Mouse (Mus musculus) midbrain, postnatal 0 days (tissue): ENCODE data around the gene Lmbr1. TPM values are rescaled to one million over a fixed set of nuclear protein-coding genes. Genes with fewer than 3 reads are reported as not detected.
"Not testable (repeated sequence)": the region's sequence is repeated elsewhere in the genome, so short reads cannot be mapped to it uniquely, and the experiment has no call there.

Experiments
- ATAC-seq: fragments of 200-750 bp; cut with Nextera tagmentation; 2 replicates; pipeline ENCODE4 v1.8.0; 2017; ENCODE audit warnings: moderate number of reproducible peaks, mild to moderate bottlenecking, moderate TSS enrichment, moderate library complexity; ENCODE audit not compliant: low FRiP score
- DNase-seq: peaks from one replicate; pipeline ENCODE4 v3.0.0-alpha.2; 2015; ENCODE audit warnings: low spot score
- H3K27ac ChIP-seq: fragments of 300-500 bp; sonication (generic); 2 replicates; pipeline ENCODE4 v1.5.1; 2014; ENCODE audit warnings: low read depth, mild to moderate bottlenecking, low read length, mixed read lengths
- H3K27me3 ChIP-seq: fragments of 300-500 bp; sonication (generic); 2 replicates; pipeline ENCODE4 v1.6.1; 2014; ENCODE audit warnings: low read length, control low read depth, mixed read lengths; ENCODE audit not compliant: insufficient read depth
- H3K36me3 ChIP-seq: fragments of 300-500 bp; sonication (generic); 2 replicates; pipeline ENCODE4 v1.6.1; 2014; ENCODE audit warnings: low read length, control low read depth, mixed read lengths; ENCODE audit not compliant: insufficient read depth
- H3K4me1 ChIP-seq: fragments of 300-500 bp; sonication (generic); 2 replicates; pipeline ENCODE4 v1.6.1; 2014; ENCODE audit warnings: mild to moderate bottlenecking, control low read depth, antibody characterized with exemption, low read length, mixed read lengths; ENCODE audit not compliant: insufficient read depth
- H3K4me2 ChIP-seq: fragments of 300-500 bp; sonication (generic); 2 replicates; pipeline ENCODE4 v1.6.1; 2014; ENCODE audit warnings: low read depth, mild to moderate bottlenecking, low read length, mixed read lengths; ENCODE audit not compliant: poor library complexity, severe bottlenecking
- H3K4me3 ChIP-seq: fragments of 300-500 bp; sonication (generic); 2 replicates; pipeline ENCODE4 v1.5.1; 2014; ENCODE audit warnings: low read depth, mild to moderate bottlenecking, low read length, moderate library complexity
- H3K9ac ChIP-seq: fragments of 300-500 bp; sonication (generic); replicated peaks from 2 replicates; pipeline ENCODE4 v1.6.1; 2014; ENCODE audit warnings: mild to moderate bottlenecking, low read length, moderate library complexity, mixed read lengths; ENCODE audit not compliant: poor library complexity, severe bottlenecking
- H3K9me3 ChIP-seq: fragments of 300-500 bp; sonication (generic); 2 replicates; pipeline ENCODE4 v1.6.1; 2016; ENCODE audit warnings: low read length, control low read depth
- CTCF ChIP-seq: IDR thresholded peaks from 2 replicates; pipeline ENCODE4 v1.5.1; 2016; ENCODE audit warnings: antibody characterized with exemption, mild to moderate bottlenecking
- WGBS: fragments of 180-500 bp; shearing (Covaris S2); extraction: QIAGEN DNeasy Blood & Tissue Kit; methylation state at CpG from one replicate; pipeline ENCODE4 v1.1.7; 2014; 5-methylcytosine and 5-hydroxymethylcytosine counted together
- polyA plus RNA-seq: library from polyadenylated mRNA; unstranded; fragments of >200 nt; fragmentation: Nextera tagmentation; extraction: Ambion mirVana; gene quantifications from 2 replicates; pipeline ENCODE4 v1.2.1, GENCODE M21; 2015
- total RNA-seq: library from RNA; depleted of rRNA; stranded (reverse); fragments of >200 nt; gene quantifications from 2 replicates; pipeline ENCODE4 v1.2.3, GENCODE M21; 2014; rRNA removed

Lmbr1 gene
- total RNA-seq (32.3 and 39.5 TPM in 2 replicates), polyA plus RNA-seq (44.0 and 45.4 TPM in 2 replicates)

DNA sequence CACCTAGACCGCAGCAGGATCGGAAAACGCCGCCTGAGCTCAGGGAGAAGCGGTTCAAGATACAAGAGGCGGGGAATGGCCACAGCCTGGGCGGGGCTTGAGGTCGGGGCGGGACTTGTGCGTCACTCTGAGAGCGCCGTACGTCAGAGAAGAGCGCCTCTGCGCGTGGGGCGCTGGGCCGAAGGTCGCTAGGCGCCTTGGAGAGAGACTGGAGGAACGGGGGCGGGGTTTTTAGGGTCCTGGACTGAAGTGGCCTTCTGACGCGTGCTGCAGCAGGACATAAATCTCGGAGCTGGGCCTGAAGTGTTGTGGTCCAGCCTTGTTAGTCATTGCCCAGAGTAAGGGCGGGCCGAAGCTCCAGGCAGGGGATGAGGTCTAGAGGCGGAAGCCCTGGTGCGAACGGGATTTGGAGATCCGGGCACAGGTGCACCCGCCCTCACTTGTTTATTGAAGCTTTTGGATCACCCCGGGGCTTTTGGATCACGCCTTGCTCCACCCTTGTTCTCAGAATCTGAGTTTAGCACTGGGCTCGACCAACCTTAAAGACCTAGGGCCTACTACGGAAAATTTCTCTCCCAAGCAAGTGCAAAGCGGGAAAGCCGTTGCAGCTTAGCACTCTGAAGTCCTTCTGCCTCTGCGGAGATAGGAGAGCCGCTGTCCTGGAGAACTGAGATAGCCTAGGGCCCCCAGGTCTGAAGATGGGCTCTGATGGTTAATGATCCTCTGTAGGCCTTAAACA is at the start of gene Lmbr1:
Gene Lmbr1, minus strand, starts transcription at position 93 of the 739 bp plus-strand sequence.
- H3K36me3 ChIP-seq, result no peaks in the 10 kb centered on the region
- peak within 1 kb of the TSS; percentile 96 for H3K9ac ChIP-seq
- DNase-seq, result peak; percentile 96
- no peak for TF ChIP-seq CTCF
- WGBS, result 1% methylated on average over 39 of the region's 40 CpGs
- H3K9me3 ChIP-seq, result no peaks in the 10 kb centered on the region
- peak; percentile 98 for ATAC-seq
- no peaks in the 10 kb centered on the region for H3K4me1 ChIP-seq
- H3K27ac ChIP-seq, result peak within 1 kb of the TSS; percentile 80
- H3K4me3 ChIP-seq, result peak within 1 kb of the TSS; percentile 90
- peak within 1 kb of the TSS; percentile 84 for H3K4me2 ChIP-seq
- H3K27me3 ChIP-seq, result no peaks in the 10 kb centered on the region

DNA sequence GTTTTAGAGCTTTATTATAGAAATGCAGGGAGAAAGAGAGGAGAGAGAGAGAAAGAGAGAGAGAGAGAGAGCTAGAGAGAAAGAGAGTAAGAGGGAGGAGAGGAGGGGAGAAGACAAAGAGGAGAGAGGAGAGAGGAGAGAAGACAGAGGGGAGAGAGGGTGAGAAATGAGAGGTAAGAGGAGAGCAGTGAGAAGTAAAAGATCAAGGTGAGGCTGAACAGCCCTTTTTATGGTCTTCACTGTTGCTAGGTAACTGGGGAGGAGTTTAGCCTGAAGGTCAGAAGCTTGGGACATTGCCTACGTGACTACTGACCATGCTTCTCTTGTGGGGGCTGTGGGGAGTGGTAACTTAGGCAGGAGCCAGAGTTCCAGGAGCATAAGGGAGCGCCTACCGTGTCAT is 45.1 kb upstream of the Lmbr1 start:
- not testable (repeated sequence) for ATAC-seq, H3K4me1 ChIP-seq, H3K36me3 ChIP-seq, H3K9ac ChIP-seq, H3K27me3 ChIP-seq, DNase-seq, H3K4me2 ChIP-seq, H3K27ac ChIP-seq, H3K4me3 ChIP-seq, H3K9me3 ChIP-seq
- WGBS, result 60% methylated on average over 3 of the region's 3 CpGs

DNA sequence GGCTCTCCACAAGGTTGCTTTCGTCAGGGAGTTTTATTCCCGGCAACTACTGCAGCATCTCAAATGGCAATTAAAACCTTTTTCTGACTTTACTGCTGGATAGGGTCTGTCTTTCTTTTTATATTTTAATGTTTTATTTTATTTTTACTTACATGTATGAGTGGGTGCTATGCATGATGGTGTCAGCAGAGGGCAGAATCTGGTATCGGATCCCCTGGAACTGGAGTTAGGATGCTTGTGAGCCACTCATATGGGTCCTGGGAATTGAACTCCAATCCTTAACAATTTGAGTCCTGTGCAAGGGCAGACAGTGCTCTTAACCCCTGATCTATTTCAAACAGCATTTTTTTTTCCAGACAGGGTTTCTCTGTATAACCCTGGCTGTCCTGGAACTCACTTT is 34.9 kb upstream of the Lmbr1 start:
- no peaks in the 10 kb centered on the region for H3K36me3 ChIP-seq
- no peaks in the 10 kb centered on the region for H3K4me1 ChIP-seq
- 86% methylated on average over 3 of the region's 3 CpGs for WGBS
- H3K9ac ChIP-seq, result no peak overlapping the region
- H3K4me2 ChIP-seq, result no peak overlapping the region
- H3K4me3 ChIP-seq, result no peak overlapping the region
- H3K27me3 ChIP-seq, result no peaks in the 10 kb centered on the region
- H3K9me3 ChIP-seq, result no peaks in the 10 kb centered on the region; the same call in 1 of the 2 replicates
- DNase-seq, result no peak
- no peak for TF ChIP-seq CTCF
- H3K27ac ChIP-seq, result no peak overlapping the region
- no peak for ATAC-seq

DNA sequence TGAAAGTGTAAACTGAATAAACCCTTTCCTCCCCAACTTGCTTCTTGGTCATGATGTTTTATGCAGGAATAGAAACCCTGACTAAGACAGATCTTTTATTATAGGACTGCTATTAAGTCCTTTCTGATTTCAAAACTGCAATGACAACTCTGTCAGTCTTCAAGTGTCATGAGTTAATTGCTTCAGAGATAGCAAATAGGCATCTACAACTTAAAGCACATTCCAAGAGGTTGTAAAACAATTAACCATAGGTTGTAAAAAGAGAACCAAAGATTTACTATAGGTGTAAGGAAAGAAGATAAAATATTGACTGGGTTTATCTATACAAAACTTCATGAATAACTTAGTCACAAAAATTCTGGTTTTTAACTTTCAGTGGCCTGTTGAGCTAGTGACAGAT is 32.7 kb upstream of the Lmbr1 start:
- ATAC-seq (no peak), DNase-seq (no peak)
- Histone ChIP-seq H3K27ac (no peak overlapping the region), H3K9ac (no peak overlapping the region), H3K36me3 (no peaks in the 10 kb centered on the region), H3K27me3 (no peaks in the 10 kb centered on the region), H3K9me3 (no peaks in the 10 kb centered on the region), H3K4me2 (no peak overlapping the region), H3K4me3 (no peak overlapping the region), H3K4me1 (no peaks in the 10 kb centered on the region)
- no peak for TF ChIP-seq CTCF

DNA sequence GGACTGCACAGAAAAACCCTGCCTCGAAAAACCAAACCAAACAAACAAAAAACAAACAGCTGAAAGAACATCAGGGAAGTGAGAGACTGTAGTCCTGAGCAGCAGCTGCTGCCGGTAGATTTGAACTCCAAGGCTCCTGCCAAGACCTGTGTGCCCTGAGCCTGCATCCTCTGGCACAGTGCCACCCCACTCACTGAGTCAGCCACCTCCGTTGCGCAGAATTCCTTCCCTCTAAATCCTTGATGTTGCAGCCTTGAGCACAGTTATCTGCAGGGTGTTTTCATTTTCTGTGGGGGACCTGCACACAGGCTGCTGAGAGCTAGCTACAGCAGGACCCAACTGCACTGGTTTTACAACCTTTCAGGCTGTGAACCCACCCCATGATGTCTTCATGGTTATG is 20.2 kb upstream of the Lmbr1 start:
- WGBS, result 63% methylated on average over 4 of the region's 4 CpGs

DNA sequence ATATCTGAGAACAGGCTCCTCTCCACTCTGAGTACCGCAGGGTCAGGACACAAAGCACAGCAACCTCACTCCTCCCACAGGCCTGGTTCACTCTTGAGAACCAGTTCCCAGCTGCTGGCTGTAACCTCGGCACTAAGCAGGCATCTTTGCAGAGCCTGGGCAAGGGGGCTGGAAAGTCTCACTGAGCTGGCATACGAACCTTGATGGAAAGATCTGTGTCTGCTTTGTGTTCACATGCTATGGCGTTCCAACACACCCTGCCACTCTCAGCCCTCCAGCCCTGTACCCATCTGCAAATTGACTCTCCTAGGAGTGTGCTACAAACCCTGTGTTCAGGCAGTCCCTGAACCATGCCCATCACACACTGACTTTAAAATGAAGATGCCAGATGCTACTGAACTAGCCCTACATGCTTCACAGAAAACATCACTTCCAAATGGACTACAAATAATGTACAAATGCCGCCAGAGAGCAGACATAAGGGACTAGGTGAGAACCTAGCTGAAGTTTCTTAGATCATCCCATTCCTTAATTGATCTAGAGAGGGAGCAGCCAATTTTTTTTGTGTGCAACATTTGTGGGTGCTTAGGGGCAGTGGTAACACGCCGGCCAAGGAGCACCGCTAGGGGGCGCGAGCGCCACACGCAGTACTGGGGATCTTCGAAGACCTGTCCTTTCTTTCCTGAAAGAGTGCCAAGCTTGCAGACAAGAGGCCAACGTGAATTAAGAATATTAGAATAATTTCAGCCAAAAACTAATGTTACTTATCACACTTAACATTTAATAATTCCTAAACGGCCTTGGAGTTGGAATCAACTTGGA is 11.0 kb upstream of the Lmbr1 start:
- ATAC-seq, result peak; percentile 49; the same call in 1 of the 2 replicates
- no peak overlapping the region for H3K4me2 ChIP-seq

More for the DNA sequence above, 20.2 kb upstream of the Lmbr1 start:
- H3K36me3 ChIP-seq, result no peaks in the 10 kb centered on the region
- no peak overlapping the region for H3K4me3 ChIP-seq
- TF ChIP-seq CTCF, result no peak
- no peaks in the 10 kb centered on the region for H3K9me3 ChIP-seq
- ATAC-seq (no peak), DNase-seq (no peak)
- no peak overlapping the region for H3K4me2 ChIP-seq
- H3K27me3 ChIP-seq, result no peaks in the 10 kb centered on the region
- H3K9ac ChIP-seq, result no peak overlapping the region
- no peaks in the 10 kb centered on the region for H3K4me1 ChIP-seq
- H3K27ac ChIP-seq, result no peak overlapping the region

More for the DNA sequence above, 11.0 kb upstream of the Lmbr1 start:
- TF ChIP-seq CTCF, result peak; percentile 87
- Histone ChIP-seq H3K9me3 (no peaks in the 10 kb centered on the region), H3K36me3 (no peaks in the 10 kb centered on the region), H3K27ac (no peak overlapping the region), H3K4me3 (no peak overlapping the region), H3K27me3 (no peaks in the 10 kb centered on the region), H3K9ac (no peak overlapping the region), H3K4me1 (no peaks in the 10 kb centered on the region)
- peak; percentile 76 for DNase-seq
- WGBS, result 24% methylated on average over 15 of the region's 15 CpGs
